Mouse (Mus musculus): ENCODE measurements at regions not wholly inside any gene's neighbourhood (a gene's known extent, or its start where the extent isn't known, plus 50 kb on each side); places are given as distances from the start of the nearest gene placed in this dataset.
"Not testable (repeated sequence)": the region's sequence is repeated elsewhere in the genome, so short reads cannot be mapped to it uniquely, and the experiment has no call there.

DNA sequence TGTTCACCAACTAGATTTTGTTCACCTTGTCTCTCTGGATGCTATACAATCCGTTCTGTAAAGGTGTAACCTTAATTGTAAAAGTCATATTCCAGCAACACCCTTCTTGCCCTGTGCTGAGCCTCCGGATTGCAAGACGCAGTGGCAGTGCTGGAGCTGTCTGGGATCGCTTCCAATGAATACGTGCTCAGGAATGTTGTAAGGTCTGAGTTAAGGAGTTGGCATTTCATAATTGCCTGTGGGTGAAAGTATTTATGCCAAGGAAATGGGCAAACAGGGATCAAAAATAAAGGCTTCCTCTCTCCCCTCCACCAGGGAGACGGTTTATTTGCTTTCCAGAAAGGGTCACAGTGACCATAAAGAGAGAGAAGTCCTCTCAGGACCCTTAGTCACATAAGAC lies 93.3 kb downstream of the Apob start:
- intact Hi-C loops (cut with DNase I) = no loop called here
- DNase-seq = no peak
- TF ChIP-seq CTCF (IDR thresholded peaks at IDR 0.05) = no peak
- no peak overlapping the region for H3K27ac ChIP-seq
- no peak overlapping the region for H3K4me3 ChIP-seq

DNA sequence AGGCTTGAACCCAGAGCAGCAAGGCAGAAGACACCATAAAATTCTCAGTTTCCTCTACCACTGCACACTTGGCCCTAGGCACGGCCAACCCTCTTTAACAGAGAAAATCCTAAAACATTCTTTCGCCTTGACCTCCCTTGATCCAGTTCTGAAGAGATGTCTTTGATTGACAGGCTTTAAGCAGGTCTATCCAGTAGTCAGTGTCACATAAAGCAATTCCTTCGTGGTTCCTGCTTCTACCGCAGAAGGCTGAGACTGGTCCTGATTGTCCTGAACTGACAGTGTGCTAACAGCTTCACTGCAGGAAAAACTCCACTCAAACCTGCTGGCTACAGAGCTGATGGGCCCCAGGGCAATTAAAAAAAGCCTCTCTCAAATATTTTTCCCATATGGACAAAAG lies 93.8 kb downstream of the Apob start:
- intact Hi-C loops (cut with DNase I) = no loop called here
- TF ChIP-seq CTCF (IDR thresholded peaks at IDR 0.05) = no peak
- DNase-seq = no peak
- no peak overlapping the region for H3K27ac ChIP-seq
- H3K4me3 ChIP-seq = no peak overlapping the region

DNA sequence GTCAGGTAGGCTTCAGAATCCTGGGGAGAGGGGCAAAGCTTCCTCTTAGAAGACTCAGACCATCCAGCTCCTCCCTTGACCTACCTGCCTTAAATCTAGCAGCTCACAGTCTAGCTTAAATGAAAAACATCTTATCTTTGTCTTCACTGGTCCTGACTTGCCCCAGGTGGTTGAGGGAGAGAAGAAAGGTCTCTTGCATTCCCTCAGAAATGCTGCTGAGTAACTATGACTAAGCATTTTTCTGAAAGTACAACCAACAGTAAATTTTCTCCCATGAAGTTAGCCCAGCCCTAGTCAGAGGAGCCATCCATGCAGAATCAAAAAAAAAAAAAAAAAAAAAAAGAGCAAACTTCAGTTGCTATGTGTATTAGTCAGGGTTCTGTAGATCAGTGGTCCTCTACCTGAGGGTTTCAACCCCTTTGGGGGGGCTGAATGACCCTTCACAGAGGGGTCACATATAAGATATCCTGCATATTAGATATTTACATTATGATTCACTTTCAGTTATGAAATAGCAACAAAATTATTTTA lies 98.6 kb downstream of the Apob start:
- intact Hi-C loops (cut with DNase I) = no loop called here
- Histone ChIP-seq H3K4me3 (no peak overlapping the region), H3K27ac (no peak overlapping the region)
- no peak for DNase-seq
- no peak for TF ChIP-seq CTCF (IDR thresholded peaks at IDR 0.05)

DNA sequence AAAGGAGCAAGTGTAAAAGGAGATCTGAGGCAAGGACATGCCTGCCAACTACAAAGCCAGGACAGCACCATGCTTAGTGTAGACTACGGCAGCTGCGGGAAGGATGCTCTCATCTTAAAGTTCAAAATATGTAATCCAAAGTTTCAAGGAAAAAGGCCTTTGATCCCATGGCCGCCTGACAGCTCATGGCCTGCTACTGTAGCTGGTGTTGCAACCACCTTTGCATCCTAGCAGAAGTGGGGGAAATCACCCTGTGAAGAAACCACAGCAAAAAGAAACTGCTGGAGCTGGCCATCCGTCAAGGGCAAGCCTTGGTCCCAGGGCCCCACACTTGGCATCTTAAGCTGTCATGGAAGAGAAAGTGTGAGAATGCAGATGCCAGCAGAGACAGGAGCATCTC lies 99.9 kb downstream of the Apob start:
- no peak for DNase-seq
- intact Hi-C loops (cut with DNase I) = no loop called here
- TF ChIP-seq CTCF (IDR thresholded peaks at IDR 0.05) = no peak
- H3K4me3 ChIP-seq = no peak overlapping the region
- H3K27ac ChIP-seq = no peak overlapping the region

DNA sequence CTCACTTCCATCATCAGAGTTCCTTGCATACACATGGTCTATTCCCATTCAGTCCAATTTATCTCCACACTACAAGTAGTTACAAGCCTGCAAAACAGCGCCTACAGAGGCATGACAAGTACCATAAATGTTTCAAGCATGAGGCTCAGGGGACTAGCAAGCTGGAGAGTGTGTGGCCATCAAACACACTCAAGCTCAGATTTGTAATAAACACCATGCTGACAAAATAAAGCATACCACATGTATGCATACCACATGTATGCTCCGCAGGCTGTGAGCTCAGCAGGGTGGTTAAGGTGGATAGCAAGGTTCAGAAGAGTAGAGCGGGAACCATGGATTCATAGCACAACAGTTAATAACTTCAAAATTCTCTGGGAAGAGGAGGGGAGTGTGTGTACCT lies 100.6 kb downstream of the Apob start:
- intact Hi-C loops (cut with DNase I) = no loop called here
- DNase-seq = no peak
- no peak overlapping the region for H3K4me3 ChIP-seq
- H3K27ac ChIP-seq = no peak overlapping the region
- TF ChIP-seq CTCF (IDR thresholded peaks at IDR 0.05) = no peak

DNA sequence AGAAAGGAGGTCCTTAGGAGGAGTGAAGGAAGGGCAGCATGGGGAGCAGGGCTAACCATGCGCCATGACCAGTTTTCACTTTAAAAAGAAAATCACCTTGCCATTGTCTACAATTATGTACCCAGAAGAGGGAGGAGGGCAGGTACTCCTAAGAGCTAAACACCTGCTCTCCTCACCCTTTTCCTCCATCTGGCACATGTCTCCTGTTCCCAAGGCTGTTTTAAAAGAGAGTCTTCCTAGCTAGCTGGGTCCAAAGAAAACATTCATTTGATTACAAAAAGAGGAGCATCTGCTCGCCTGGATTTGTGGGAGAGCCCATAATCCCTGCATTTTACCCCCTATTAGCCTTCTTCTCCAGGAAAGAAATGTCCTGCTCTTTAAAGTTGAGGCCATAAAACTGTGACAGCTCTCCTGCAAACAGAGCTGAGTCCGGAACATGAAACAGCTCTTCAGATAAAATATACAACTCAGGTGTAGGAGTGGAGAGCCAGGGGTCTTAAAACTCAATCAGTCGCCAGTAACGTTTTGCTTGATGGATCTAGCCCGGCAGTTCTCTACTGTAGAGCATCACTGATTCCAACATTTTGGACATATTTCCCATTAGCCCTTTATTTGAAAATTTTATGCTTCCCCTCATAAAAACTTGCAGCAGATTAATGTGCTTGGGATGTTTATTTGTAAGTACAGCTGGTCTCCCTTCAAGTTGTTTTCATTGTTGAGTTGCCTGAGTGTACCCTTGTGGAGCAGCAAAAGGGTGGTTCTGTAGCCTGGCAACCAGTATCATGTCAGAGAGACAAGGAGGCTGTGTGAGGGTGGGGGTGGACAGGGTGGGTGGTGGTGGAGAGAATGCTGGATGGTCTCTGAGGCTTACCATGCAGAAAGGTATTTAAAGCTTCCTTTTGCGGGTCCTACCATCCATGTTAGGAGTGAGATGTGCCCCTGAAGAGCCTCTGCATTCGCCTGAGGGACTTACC lies 105.5 kb downstream of the Apob start:
- H3K4me3 ChIP-seq = no peak overlapping the region
- no peak overlapping the region for H3K27ac ChIP-seq
- intact Hi-C loops (cut with DNase I) = no loop called here
- no peak for DNase-seq
- no peak for TF ChIP-seq CTCF (IDR thresholded peaks at IDR 0.05)

DNA sequence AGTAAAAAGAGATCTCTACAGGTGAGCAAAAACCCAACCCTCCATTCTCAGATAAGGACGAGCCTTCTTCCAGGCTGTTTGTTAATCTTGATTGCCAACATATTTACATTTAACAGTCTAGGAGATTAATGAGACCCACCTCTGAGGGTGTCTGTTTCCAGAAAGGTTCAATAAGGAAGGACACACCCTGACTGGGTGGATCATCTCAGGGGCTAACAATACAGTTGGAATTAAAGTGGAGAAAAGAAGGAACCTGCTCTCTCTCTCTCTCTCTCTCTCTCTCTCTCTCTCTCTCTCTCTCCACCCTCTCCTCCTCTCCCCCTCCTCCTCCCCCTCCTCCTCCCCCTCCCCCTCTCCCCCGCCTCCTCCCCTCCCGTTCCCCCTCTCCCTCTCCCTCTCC lies 110.5 kb downstream of the Apob start:
- no peak for DNase-seq
- no peak for TF ChIP-seq CTCF (IDR thresholded peaks at IDR 0.05)
- intact Hi-C loops (cut with DNase I) = no loop called here
- no peak overlapping the region for H3K4me3 ChIP-seq
- H3K27ac ChIP-seq = no peak overlapping the region

DNA sequence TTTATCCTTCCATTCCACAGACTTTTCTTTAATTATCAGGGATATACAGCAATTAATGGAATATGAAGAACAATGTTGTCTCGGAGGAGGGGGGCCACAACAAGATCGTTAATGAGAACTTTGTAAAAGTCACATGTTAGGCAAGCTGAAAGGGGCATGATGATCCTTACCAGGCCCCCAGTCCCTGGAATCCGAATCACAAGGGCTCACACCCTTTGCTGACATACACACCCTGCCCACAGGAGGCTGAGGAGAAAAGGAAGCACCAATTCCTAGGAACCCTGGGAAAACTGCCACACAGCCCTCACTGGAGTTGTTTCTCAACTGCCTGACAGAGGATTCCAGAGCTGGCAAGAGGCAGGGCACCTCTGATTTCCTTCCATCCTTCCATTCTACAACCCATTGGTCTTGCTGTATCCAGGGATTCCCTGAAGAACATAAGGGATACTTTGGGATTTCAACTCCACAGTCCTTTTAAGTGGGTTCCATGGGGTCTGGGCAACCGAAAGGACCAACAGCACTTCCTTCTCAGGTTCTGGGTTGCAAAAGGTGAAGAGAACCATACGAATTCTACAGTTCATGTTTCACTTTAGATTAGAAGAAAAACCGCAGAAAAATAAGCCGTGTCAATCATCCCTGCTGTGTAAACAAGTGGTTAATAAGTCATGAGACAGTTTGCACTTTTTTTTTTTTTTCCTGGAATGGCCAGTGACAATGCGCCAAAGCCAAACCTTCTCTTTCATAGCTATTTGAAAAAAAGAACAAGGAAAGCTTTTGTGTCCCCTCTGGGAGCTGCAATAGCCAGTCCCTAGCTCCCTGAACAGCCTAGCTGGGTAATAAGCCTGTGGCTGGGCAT lies 112.2 kb downstream of the Apob start:
- H3K27ac ChIP-seq = no peak overlapping the region
- H3K4me3 ChIP-seq = no peak overlapping the region
- intact Hi-C loops (cut with DNase I) = no loop called here
- no peak for DNase-seq
- no peak for TF ChIP-seq CTCF (IDR thresholded peaks at IDR 0.05)

DNA sequence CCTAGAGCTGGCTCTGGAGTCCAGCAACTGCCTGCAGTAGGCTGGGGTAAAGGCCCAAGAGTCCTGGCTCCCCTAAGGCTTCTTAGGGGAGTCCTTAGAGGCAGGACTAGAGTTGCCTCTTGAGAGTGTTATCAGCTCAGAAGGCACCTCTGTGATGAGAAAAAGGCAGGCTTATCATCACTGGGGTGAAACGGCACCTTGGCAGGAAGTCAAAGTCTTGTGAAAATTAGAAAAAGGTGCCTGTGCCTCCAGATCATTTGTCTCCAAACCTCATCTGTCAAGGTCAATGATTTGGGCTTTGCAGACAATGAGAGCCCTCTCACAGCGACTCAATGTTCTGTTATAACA lies 112.8 kb downstream of the Apob start:
- no peak overlapping the region for H3K4me3 ChIP-seq
- intact Hi-C loops (cut with DNase I) = no loop called here
- no peak overlapping the region for H3K27ac ChIP-seq
- no peak for DNase-seq
- TF ChIP-seq CTCF (IDR thresholded peaks at IDR 0.05) = no peak

DNA sequence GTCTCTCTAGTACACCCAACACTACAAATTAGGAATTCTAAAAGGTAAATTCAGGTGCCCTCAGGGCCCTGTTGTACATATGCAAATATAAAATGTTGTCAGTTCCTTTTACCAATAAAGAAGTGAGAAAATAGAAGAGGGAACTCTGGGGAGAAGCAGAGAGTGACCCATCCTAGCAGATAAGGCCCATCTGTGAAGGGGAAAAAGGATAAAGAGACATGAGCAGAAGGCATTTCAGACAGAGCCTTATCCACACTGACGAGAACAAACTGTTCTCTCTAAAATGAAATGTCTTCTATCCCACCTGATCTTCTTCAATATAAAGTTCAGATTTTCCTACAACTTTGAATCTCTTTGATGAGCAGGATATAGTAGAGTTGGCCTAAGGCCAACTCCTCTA lies 114.5 kb upstream of the Ldah start:
- no peak for DNase-seq
- Histone ChIP-seq H3K4me3 (no peak overlapping the region), H3K27ac (no peak overlapping the region)
- TF ChIP-seq CTCF (IDR thresholded peaks at IDR 0.05) = no peak
- intact Hi-C loops (cut with DNase I) = no loop called here

DNA sequence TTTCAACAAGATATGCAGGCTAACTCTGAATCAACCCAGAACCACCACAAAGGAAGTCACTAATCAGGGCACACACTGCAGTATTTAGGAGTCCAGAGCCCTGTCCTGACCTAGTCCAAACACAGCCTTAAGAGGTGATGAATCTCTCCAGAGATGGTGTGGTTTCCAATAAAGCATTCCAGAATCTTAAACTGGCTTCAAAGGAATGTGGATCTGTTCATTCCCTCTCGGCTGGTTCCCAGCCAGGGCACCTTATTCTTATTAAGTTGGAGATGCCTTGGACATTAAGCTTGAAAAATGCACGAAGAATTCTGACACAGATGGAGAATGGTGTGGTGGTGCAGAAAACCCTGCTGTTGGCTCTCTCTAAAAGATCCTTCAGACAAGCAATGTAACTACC lies 112.0 kb upstream of the Ldah start:
- no peak for TF ChIP-seq CTCF (IDR thresholded peaks at IDR 0.05)
- DNase-seq = no peak
- no peak overlapping the region for H3K4me3 ChIP-seq
- H3K27ac ChIP-seq = no peak overlapping the region
- intact Hi-C loops (cut with DNase I) = no loop called here

DNA sequence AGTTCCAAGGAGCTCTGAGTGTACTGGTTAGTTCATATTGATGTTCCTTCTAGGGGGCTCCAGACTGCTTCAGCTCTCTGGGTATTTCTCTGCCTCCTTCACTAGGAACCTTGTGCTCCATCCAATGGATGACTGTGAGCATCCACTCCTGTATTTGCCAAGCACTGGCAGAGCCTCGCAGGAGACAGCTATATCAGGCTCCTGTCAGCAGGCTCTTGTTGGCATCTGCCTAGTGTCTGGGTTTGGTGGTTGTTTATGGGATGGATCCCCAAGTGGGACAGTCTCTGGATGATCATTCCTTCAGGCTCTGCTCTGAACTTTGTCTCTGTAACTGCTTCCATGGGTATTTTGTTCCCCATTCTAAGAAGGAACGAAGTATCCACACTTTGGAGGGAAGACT lies 109.5 kb upstream of the Ldah start:
- intact Hi-C loops (cut with DNase I); H3K27ac ChIP-seq; H3K4me3 ChIP-seq; DNase-seq: not testable (repeated sequence)

DNA sequence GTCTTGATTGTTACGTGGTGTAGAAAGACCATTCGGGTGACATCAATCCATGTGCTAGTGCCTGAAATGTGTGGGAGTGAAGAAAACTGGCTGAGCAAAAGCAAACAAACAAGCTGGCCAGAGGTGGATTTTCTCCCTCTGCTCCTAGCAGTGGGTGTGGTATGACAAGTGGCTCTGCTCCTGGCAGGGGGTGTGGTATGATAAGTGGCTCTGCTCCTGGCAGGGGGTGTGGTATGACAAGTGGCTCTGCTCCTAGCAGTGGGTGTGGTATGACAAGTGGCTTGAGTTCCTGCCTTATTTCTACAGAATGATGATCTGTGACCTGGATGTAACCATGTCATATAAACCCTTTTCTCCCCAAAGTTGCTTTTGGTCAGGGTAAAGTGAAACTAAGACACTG lies 108.8 kb upstream of the Ldah start:
- no peak for TF ChIP-seq CTCF (IDR thresholded peaks at IDR 0.05)
- no peak overlapping the region for H3K4me3 ChIP-seq
- no peak for DNase-seq
- no peak overlapping the region for H3K27ac ChIP-seq
- intact Hi-C loops (cut with DNase I) = no loop called here

Data from gastrocnemius, adult 2 months (tissue).